Mouse (Mus musculus) B cell, adult (primary cell): Measurements from ENCODE around the gene Tex19.2. TPM values are rescaled to one million over a fixed set of nuclear protein-coding genes. Genes with fewer than 3 reads are reported as not detected.

Experiments
- total RNA-seq: library from RNA; stranded (reverse); gene quantifications from 4 replicates; pipeline ENCODE4 v1.2.4, GENCODE M21; 2023; ENCODE audit not compliant: inconsistent age

Tex19.2 gene
- not detected in 4 replicates for total RNA-seq

GRCm38 (mm10) chr11:121118577-121118976, at the start of gene Tex19.2:
Gene Tex19.2, minus strand, starts transcription at chr11:121118677.

GRCm38 (mm10) chr11:121159971-121160370, 41.5 kb upstream of the Tex19.2 start, which contains the start of gene Uts2r:
Gene Uts2r, plus strand, starts transcription at chr11:121160271.

GRCm38 (mm10) chr11:121145865-121146264, 27.4 kb upstream of the Tex19.2 start, which contains the start of gene Tex19.1:
Gene Tex19.1, plus strand, starts transcription at chr11:121146143.

GRCm38 (mm10) chr11:121081120-121081519, 37.4 kb downstream of the Tex19.2 start, which contains the start of gene Sectm1a:
Gene Sectm1a, minus strand, starts transcription at chr11:121081220.

Other genes starting within 250 kb of the Tex19.2 start
- 0.58 to 1.8 TPM (median 0.87 TPM) in 4 replicates for gene Ccdc57, start 185.8 kb downstream of the Tex19.2 start, total RNA-seq
- gene Slc16a3, start 170.2 kb downstream of the Tex19.2 start, total RNA-seq, result 0.27 to 1.0 TPM (median 0.71 TPM) in 4 replicates
- gene Csnk1d, start 127.3 kb downstream of the Tex19.2 start, total RNA-seq, result 132 to 158 TPM (median 145 TPM) in 4 replicates
- 6.4 to 10.0 TPM (median 7.9 TPM) in 4 replicates for gene Cd7, start 79.3 kb downstream of the Tex19.2 start, total RNA-seq
- gene Sectm1b, start 55.1 kb downstream of the Tex19.2 start, total RNA-seq, result not detected in 4 replicates
- gene Sectm1a, start 37.5 kb downstream of the Tex19.2 start, total RNA-seq, result not detected in 4 replicates
- not detected in 4 replicates for gene Tex19.1, start 27.5 kb upstream of the Tex19.2 start, total RNA-seq
- gene Uts2r, start 41.6 kb upstream of the Tex19.2 start, total RNA-seq, result not detected in 4 replicates
- 12.4 to 20.5 TPM (median 17.1 TPM) in 4 replicates for gene Hexdc, start 85.8 kb upstream of the Tex19.2 start, total RNA-seq
- gene Ogfod3, start 86.0 kb upstream of the Tex19.2 start, total RNA-seq, result 7.9 to 11.9 TPM (median 9.4 TPM) in 4 replicates
- gene Cybc1, start 110.6 kb upstream of the Tex19.2 start, total RNA-seq, result 101 to 128 TPM (median 103 TPM) in 4 replicates
- 35.9 to 45.9 TPM (median 43.5 TPM) in 4 replicates for gene Narf, start 118.6 kb upstream of the Tex19.2 start, total RNA-seq
- gene Foxk2, start 141.3 kb upstream of the Tex19.2 start, total RNA-seq, result 35.8 to 44.3 TPM (median 39.1 TPM) in 4 replicates
- gene Wdr45b, start 235.8 kb upstream of the Tex19.2 start, total RNA-seq, result 54.2 to 59.0 TPM (median 54.9 TPM) in 4 replicates